Mouse (Mus musculus): Measurements from ENCODE around the gene Snx18. TPM values are rescaled to one million over a fixed set of nuclear protein-coding genes. Genes with fewer than 3 reads are reported as not detected.

Snx18 gene
- total and polyA plus RNA-seq, 3 experiments: 6.4 to 12.6 (median 9.1) TPM

DNA sequence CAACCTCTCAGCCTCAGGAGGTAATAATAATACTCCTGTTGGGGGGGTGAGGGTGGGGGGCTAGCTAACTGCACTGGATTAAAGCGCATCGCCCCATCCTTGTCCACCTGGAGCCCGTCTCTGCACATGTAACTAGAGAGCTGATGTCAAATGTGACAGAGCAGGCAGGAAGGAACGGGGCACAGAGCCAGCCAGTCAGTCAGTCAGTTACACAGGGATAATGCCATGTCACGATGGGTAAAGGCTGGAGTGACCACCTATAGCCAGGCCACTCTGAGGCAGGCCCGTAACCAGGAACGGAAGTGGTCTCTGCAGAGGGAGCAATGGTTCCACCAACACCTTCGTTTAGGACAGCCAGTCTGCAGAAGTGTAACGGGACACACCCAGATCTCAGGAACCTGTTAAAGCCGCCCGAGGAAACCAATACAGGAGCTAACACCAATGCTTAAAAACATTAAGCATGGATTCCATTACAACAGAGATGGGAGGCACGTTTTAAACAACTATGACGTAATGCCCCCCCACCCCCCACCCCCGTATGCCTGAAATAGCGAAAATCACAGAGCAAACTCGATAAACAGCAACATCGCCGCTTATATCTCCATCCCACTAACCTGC lies 11.5 kb downstream of the Snx18 start:
- no peak overlapping the region for H3K27ac ChIP-seq (ENCODE audit: insufficient read depth, low read depth)
- peaks cover 0 to 41% of the 10 kb centered on the region in 2 experiments for H3K36me3 ChIP-seq (replicated peaks in 1 of 2; ENCODE audit: control insufficient read depth in 1 of 2, insufficient read depth in 1 of 2, low read length in 1 of 2)
- H3K9me3 ChIP-seq (replicated peaks; ENCODE audit: low read length): peaks cover 7% of the 10 kb centered on the region
- dilution Hi-C loops (cut with MboI; ENCODE audit: extremely low pct_ligation_motif_present, extremely low pct_unique_long_range_greater_than_20kb, low sequenced_read_pairs): no loop called here
- in situ Hi-C loops (cut with MboI; ENCODE audit: low pct_ligation_motif_present, low pct_unique_long_range_greater_than_20kb, low sequenced_read_pairs): no loop called here
- no peak overlapping the region for H3K4me3 ChIP-seq (replicated peaks in 1 of 3; ENCODE audit: low read depth in 2 of 3, low read length in 2 of 3, poor library complexity in 1 of 3)
- 0 out of 2 replicates have a peak overlapping the region, but pooled peaks have one; percentile 14 for H3K4me2 ChIP-seq (ENCODE audit: insufficient read depth, low read depth, poor library complexity, severe bottlenecking)
- TF ChIP-seq ZC3H11A (IDR thresholded peaks at IDR 0.05; ENCODE audit: low read depth, low read length) (no peak), ETS1 (conservative IDR thresholded peaks at IDR 0.05; ENCODE audit: low read depth, low read length) (no peak), ZMIZ1 (IDR thresholded peaks at IDR 0.05; ENCODE audit: low read depth, low read length) (no peak), EP300 (IDR thresholded peaks at IDR 0.05; ENCODE audit: low read length) (no peak), MYC (IDR thresholded peaks at IDR 0.05; ENCODE audit: low read depth, low read length) (no peak), POLR2A (IDR thresholded peaks at IDR 0.05; ENCODE audit: low read depth, low read length) (no peak), NRF1 (IDR thresholded peaks at IDR 0.05; ENCODE audit: low read depth, low read length) (no peak), ZNF384 (IDR thresholded peaks at IDR 0.05; ENCODE audit: low read depth, low read length) (no peak), KAT2A (IDR thresholded peaks at IDR 0.05; ENCODE audit: insufficient replicate concordance, low read length) (no peak), HCFC1 (IDR thresholded peaks at IDR 0.05; ENCODE audit: low read depth, low read length) (no peak), MEF2A (IDR thresholded peaks at IDR 0.05; ENCODE audit: borderline replicate concordance, low read depth, low read length) (no peak), E2F4 (IDR thresholded peaks at IDR 0.05; ENCODE audit: insufficient replicate concordance, low read depth, low read length) (no peak), CHD2 (IDR thresholded peaks at IDR 0.05; ENCODE audit: low read length) (no peak), UBTF (IDR thresholded peaks at IDR 0.05; ENCODE audit: low read depth, low read length) (no peak), MXI1 (IDR thresholded peaks at IDR 0.05; ENCODE audit: low read depth, low read length) (no peak)
- DNase-seq (ENCODE audit: extremely low read depth): no peak
- peaks cover 16 to 92% of the 10 kb centered on the region in 2 experiments for H3K4me1 ChIP-seq (ENCODE audit: control insufficient read depth in 1 of 2, insufficient read depth in 2 of 2)
- peaks cover 2% of the 10 kb centered on the region; the same call in 1 of the 2 replicates for H3K79me2 ChIP-seq (replicated peaks; ENCODE audit: control insufficient read depth, extremely low read depth, insufficient read depth, poor library complexity, severe bottlenecking)
- no peak overlapping the region for H3K9ac ChIP-seq (ENCODE audit: insufficient read depth, low read depth)
- H3K27me3 ChIP-seq (replicated peaks): no peaks in the 10 kb centered on the region

DNA sequence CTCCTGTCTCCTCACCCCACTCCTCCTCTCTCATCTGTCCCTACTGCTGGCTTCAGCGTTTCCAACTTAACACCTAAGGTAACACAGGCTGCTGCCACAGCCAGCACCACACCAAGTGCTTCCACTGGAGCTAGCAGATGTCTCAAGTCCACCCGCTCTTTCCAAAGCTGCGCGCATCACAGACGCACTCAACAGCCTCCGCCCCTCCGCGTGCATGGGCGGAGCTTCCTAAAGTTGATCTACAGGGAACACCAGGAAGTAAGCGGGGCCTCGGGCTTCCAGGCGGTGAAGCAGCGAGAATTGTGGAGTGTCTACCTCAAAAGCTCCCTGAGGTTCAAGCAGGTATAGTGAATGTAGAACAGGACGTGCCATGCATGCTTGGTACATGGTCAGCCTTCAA lies 12.2 kb downstream of the Snx18 start:
- peaks cover 0 to 41% of the 10 kb centered on the region in 2 experiments for H3K36me3 ChIP-seq (replicated peaks in 1 of 2; ENCODE audit: control insufficient read depth in 1 of 2, insufficient read depth in 1 of 2, low read length in 1 of 2)
- in situ Hi-C loops (cut with MboI; ENCODE audit: low pct_ligation_motif_present, low pct_unique_long_range_greater_than_20kb, low sequenced_read_pairs): no loop called here
- H3K4me3 ChIP-seq (replicated peaks in 1 of 3; ENCODE audit: low read depth in 2 of 3, low read length in 2 of 3, poor library complexity in 1 of 3): no peak overlapping the region
- DNase-seq (ENCODE audit: extremely low read depth): no peak
- H3K4me1 ChIP-seq (ENCODE audit: control insufficient read depth in 1 of 2, insufficient read depth in 2 of 2): peaks cover 12 to 92% of the 10 kb centered on the region in 2 experiments
- peaks cover 2% of the 10 kb centered on the region; the same call in 1 of the 2 replicates for H3K79me2 ChIP-seq (replicated peaks; ENCODE audit: control insufficient read depth, extremely low read depth, insufficient read depth, poor library complexity, severe bottlenecking)
- TF ChIP-seq JUN (IDR thresholded peaks at IDR 0.05; ENCODE audit: insufficient read depth, low read depth, low read length): no peak
- no peak for TF ChIP-seq TBP (conservative IDR thresholded peaks at IDR 0.05; ENCODE audit: low read depth, low read length)
- no peak for TF ChIP-seq CHD1 (IDR thresholded peaks at IDR 0.05; ENCODE audit: low read depth, low read length)
- no peaks in the 10 kb centered on the region for H3K27me3 ChIP-seq (replicated peaks)
- H3K9ac ChIP-seq (ENCODE audit: insufficient read depth, low read depth): no peak overlapping the region
- no peak overlapping the region for H3K27ac ChIP-seq (ENCODE audit: insufficient read depth, low read depth)
- H3K4me2 ChIP-seq (ENCODE audit: insufficient read depth, low read depth, poor library complexity, severe bottlenecking): no peak overlapping the region
- peaks cover 7% of the 10 kb centered on the region for H3K9me3 ChIP-seq (replicated peaks; ENCODE audit: low read length)
- dilution Hi-C loops (cut with MboI; ENCODE audit: extremely low pct_ligation_motif_present, extremely low pct_unique_long_range_greater_than_20kb, low sequenced_read_pairs): no loop called here

Data from CH12.LX (cell line).